Mouse (Mus musculus): ENCODE results near the gene Tex29. TPM values are rescaled to one million over a fixed set of nuclear protein-coding genes. Genes with fewer than 3 reads are reported as not detected.

Tex29 gene
- polyA plus RNA-seq, 2 experiments: 0.23 TPM; not detected in 1

- Histone ChIP-seq H3K4me1 (ENCODE audit: control insufficient read depth, insufficient read depth, low read length) (no peaks in the 10 kb centered on the region), H3K36me3 (ENCODE audit: control insufficient read depth, insufficient read depth, low read length) (peaks cover 90% of the 10 kb centered on the region), H3K4me2 (replicated peaks; ENCODE audit: low read depth, low read length, severe bottlenecking) (no peak overlapping the region), H3K9me3 (ENCODE audit: control insufficient read depth, low read length) (no peaks in the 10 kb centered on the region), H3K9ac (ENCODE audit: low read depth, low read length, severe bottlenecking) (no peak overlapping the region), H3K27ac (replicated peaks; ENCODE audit: low read depth, low read length) (no peak overlapping the region), H3K4me3 (replicated peaks; ENCODE audit: low read length) (no peak overlapping the region), H3K27me3 (ENCODE audit: control insufficient read depth, insufficient read depth, low read length) (no peaks in the 10 kb centered on the region)
- DNase-seq (ENCODE audit: low spot score) (no peak), ATAC-seq (ENCODE audit: low FRiP score, low read depth) (no peak)
- WGBS: 92% methylated on average over 5 of the region's 5 CpGs
- TF ChIP-seq POLR2A (IDR thresholded peaks at IDR 0.05; ENCODE audit: borderline replicate concordance, extremely low read depth, insufficient read depth, insufficient read length): no peak
Measured at GRCm38 (mm10) chr8:11808047-11808446, 32.2 kb upstream of the Tex29 start.

- DNase-seq (ENCODE audit: low spot score): no peak
- no peak overlapping the region for H3K4me3 ChIP-seq (replicated peaks; ENCODE audit: low read length)
- H3K36me3 ChIP-seq (ENCODE audit: control insufficient read depth, insufficient read depth, low read length): peaks cover 92% of the 10 kb centered on the region
- H3K27me3 ChIP-seq (ENCODE audit: control insufficient read depth, insufficient read depth, low read length): no peaks in the 10 kb centered on the region
- no peak overlapping the region for H3K27ac ChIP-seq (replicated peaks; ENCODE audit: low read depth, low read length)
- no peak overlapping the region for H3K4me2 ChIP-seq (replicated peaks; ENCODE audit: low read depth, low read length, severe bottlenecking)
- WGBS: 89% methylated on average over 5 of the region's 5 CpGs
- TF ChIP-seq POLR2A (IDR thresholded peaks at IDR 0.05; ENCODE audit: borderline replicate concordance, extremely low read depth, insufficient read depth, insufficient read length): no peak
- H3K4me1 ChIP-seq (ENCODE audit: control insufficient read depth, insufficient read depth, low read length): no peaks in the 10 kb centered on the region
- ATAC-seq (ENCODE audit: low FRiP score, low read depth): no peak
- H3K9ac ChIP-seq (ENCODE audit: low read depth, low read length, severe bottlenecking): no peak overlapping the region
- no peaks in the 10 kb centered on the region for H3K9me3 ChIP-seq (ENCODE audit: control insufficient read depth, low read length)
Measured at GRCm38 (mm10) chr8:11810426-11810825, 29.8 kb upstream of the Tex29 start.

- no peaks in the 10 kb centered on the region for H3K27me3 ChIP-seq (ENCODE audit: control insufficient read depth, insufficient read depth, low read length)
Measured at GRCm38 (mm10) chr8:11813801-11814200, 26.5 kb upstream of the Tex29 start.

GRCm38 (mm10) chr8:11815206-11815605 lies 25.1 kb upstream of the Tex29 start:
- TF ChIP-seq POLR2A (IDR thresholded peaks at IDR 0.05; ENCODE audit: borderline replicate concordance, extremely low read depth, insufficient read depth, insufficient read length): no peak
- no peaks in the 10 kb centered on the region for H3K9me3 ChIP-seq (ENCODE audit: control insufficient read depth, low read length)
- no peak overlapping the region for H3K4me3 ChIP-seq (replicated peaks; ENCODE audit: low read length)
- no peak overlapping the region for H3K4me2 ChIP-seq (replicated peaks; ENCODE audit: low read depth, low read length, severe bottlenecking)
- no peak overlapping the region for H3K27ac ChIP-seq (replicated peaks; ENCODE audit: low read depth, low read length)
- no peak overlapping the region for H3K9ac ChIP-seq (ENCODE audit: low read depth, low read length, severe bottlenecking)
- H3K4me1 ChIP-seq (ENCODE audit: control insufficient read depth, insufficient read depth, low read length): no peaks in the 10 kb centered on the region
- H3K27me3 ChIP-seq (ENCODE audit: control insufficient read depth, insufficient read depth, low read length): no peaks in the 10 kb centered on the region
- peaks cover 91% of the 10 kb centered on the region for H3K36me3 ChIP-seq (ENCODE audit: control insufficient read depth, insufficient read depth, low read length)
- DNase-seq (ENCODE audit: low spot score) (no peak), ATAC-seq (ENCODE audit: low FRiP score, low read depth) (no peak)
- 75% methylated on average over 7 of the region's 7 CpGs for WGBS

More at GRCm38 (mm10) chr8:11813801-11814200, 26.5 kb upstream of the Tex29 start:
- no peak overlapping the region for H3K27ac ChIP-seq (replicated peaks; ENCODE audit: low read depth, low read length)
- no peaks in the 10 kb centered on the region for H3K4me1 ChIP-seq (ENCODE audit: control insufficient read depth, insufficient read depth, low read length)
- no peak overlapping the region for H3K4me3 ChIP-seq (replicated peaks; ENCODE audit: low read length)
- DNase-seq (ENCODE audit: low spot score): no peak
- WGBS: 83% methylated on average over 7 of the region's 7 CpGs
- H3K9ac ChIP-seq (ENCODE audit: low read depth, low read length, severe bottlenecking): no peak overlapping the region
- TF ChIP-seq POLR2A (IDR thresholded peaks at IDR 0.05; ENCODE audit: borderline replicate concordance, extremely low read depth, insufficient read depth, insufficient read length): no peak
- no peak for ATAC-seq (ENCODE audit: low FRiP score, low read depth)
- H3K36me3 ChIP-seq (ENCODE audit: control insufficient read depth, insufficient read depth, low read length): peaks cover 91% of the 10 kb centered on the region
- no peaks in the 10 kb centered on the region for H3K9me3 ChIP-seq (ENCODE audit: control insufficient read depth, low read length)
- no peak overlapping the region for H3K4me2 ChIP-seq (replicated peaks; ENCODE audit: low read depth, low read length, severe bottlenecking)

- H3K36me3 ChIP-seq (ENCODE audit: control insufficient read depth, insufficient read depth, low read length): peaks cover 92% of the 10 kb centered on the region
- no peaks in the 10 kb centered on the region for H3K4me1 ChIP-seq (ENCODE audit: control insufficient read depth, insufficient read depth, low read length)
- no peak overlapping the region for H3K4me3 ChIP-seq (replicated peaks; ENCODE audit: low read length)
- DNase-seq (ENCODE audit: low spot score) (no peak), ATAC-seq (ENCODE audit: low FRiP score, low read depth) (no peak)
- no peaks in the 10 kb centered on the region for H3K9me3 ChIP-seq (ENCODE audit: control insufficient read depth, low read length)
- no peak overlapping the region for H3K27ac ChIP-seq (replicated peaks; ENCODE audit: low read depth, low read length)
- H3K4me2 ChIP-seq (replicated peaks; ENCODE audit: low read depth, low read length, severe bottlenecking): no peak overlapping the region
- no peak for TF ChIP-seq POLR2A (IDR thresholded peaks at IDR 0.05; ENCODE audit: borderline replicate concordance, extremely low read depth, insufficient read depth, insufficient read length)
- no peaks in the 10 kb centered on the region for H3K27me3 ChIP-seq (ENCODE audit: control insufficient read depth, insufficient read depth, low read length)
- 83% methylated on average over 5 of the region's 5 CpGs for WGBS
- no peak overlapping the region for H3K9ac ChIP-seq (ENCODE audit: low read depth, low read length, severe bottlenecking)
Measured at GRCm38 (mm10) chr8:11820136-11820535, 20.1 kb upstream of the Tex29 start.

GRCm38 (mm10) chr8:11820568-11820967 lies 19.7 kb upstream of the Tex29 start:
- no peak for TF ChIP-seq POLR2A (IDR thresholded peaks at IDR 0.05; ENCODE audit: borderline replicate concordance, extremely low read depth, insufficient read depth, insufficient read length)
- Histone ChIP-seq H3K27ac (replicated peaks; ENCODE audit: low read depth, low read length) (no peak overlapping the region), H3K9ac (ENCODE audit: low read depth, low read length, severe bottlenecking) (no peak overlapping the region), H3K4me3 (replicated peaks; ENCODE audit: low read length) (no peak overlapping the region), H3K4me1 (ENCODE audit: control insufficient read depth, insufficient read depth, low read length) (no peaks in the 10 kb centered on the region), H3K9me3 (ENCODE audit: control insufficient read depth, low read length) (no peaks in the 10 kb centered on the region), H3K4me2 (replicated peaks; ENCODE audit: low read depth, low read length, severe bottlenecking) (no peak overlapping the region), H3K27me3 (ENCODE audit: control insufficient read depth, insufficient read depth, low read length) (no peaks in the 10 kb centered on the region), H3K36me3 (ENCODE audit: control insufficient read depth, insufficient read depth, low read length) (peaks cover 92% of the 10 kb centered on the region)
- DNase-seq (ENCODE audit: low spot score) (no peak), ATAC-seq (ENCODE audit: low FRiP score, low read depth) (no peak)
- 76% methylated on average over 5 of the region's 5 CpGs for WGBS
